Mouse (Mus musculus): ENCODE results near the gene Wdr78. TPM values are rescaled to one million over a fixed set of nuclear protein-coding genes. Genes with fewer than 3 reads are reported as not detected.

Gene Wdr78
- total RNA-seq (2014; rRNA removed) = 5.1 and 9.1 TPM in 2 replicates
- 2.1 and 2.8 TPM in 2 replicates for polyA plus RNA-seq (2015; fragmentation: Nextera tagmentation; extraction: Ambion mirVana)

DNA sequence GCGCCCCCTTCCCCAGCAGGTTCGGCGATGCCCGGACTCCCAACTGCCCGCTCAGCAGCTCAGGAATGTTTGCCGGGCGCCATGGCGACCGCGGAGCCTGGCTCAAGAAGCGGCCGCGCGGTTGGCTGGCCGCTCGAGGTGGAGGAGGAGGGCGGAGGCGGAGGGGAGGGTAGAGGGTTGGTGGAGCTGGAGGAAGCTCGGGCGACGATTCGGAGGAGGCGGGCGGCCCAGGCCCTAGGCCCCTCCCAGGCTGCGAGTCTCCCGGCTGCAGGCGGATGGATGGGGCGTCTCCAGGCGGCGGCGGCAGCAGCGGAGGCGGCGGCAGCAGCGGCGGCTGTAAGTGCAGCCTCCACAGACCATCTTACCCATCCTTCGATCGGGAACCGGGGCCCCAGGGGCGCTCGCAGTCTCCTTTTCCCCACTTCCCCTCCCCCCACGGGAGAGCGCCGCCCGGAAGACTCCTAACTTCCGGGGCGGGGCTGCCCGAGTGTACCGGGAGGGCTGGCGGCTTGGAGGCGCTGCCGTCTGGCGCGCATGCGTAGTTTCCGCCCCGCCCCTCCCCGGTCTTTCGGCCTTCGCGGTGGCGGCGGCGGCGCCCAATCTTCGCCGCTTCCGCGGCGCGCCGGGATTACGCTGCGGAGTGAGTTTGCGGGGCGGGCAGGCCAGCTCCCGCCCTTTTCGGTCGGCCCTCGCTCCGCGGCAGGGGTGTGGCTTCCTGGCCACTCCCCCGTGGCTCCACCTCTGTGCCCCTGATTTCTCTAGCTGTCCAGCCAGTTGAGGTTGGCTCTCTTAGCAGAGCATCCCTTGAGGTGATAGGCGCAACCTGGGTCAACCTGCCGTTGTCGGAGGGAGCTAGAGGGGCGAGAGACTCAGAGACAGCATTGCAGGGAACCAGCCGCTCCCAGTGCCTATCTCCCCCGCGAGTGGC, at the start of gene Wdr78, which contains the start of gene Mier1:
TSS of gene Wdr78 (minus strand) at position 372 of the 928 bp plus-strand sequence.
TSS of gene Mier1 (plus strand) at position 207 of the 928 bp plus-strand sequence.
- peaks cover 7% of the 10 kb centered on the region for H3K4me1 ChIP-seq (ENCODE audit: insufficient read depth, low read length)
- no peaks in the 10 kb centered on the region; the same call in 1 of the 2 replicates for H3K36me3 ChIP-seq (ENCODE audit: insufficient read depth, low read length)
- under 1% methylated on average over 66 of the region's 90 CpGs for WGBS
- peak within 1 kb of the TSS; percentile 79 for H3K4me2 ChIP-seq (ENCODE audit: low read depth, low read length, poor library complexity, severe bottlenecking)
- no peak; the same call in 1 of the 2 replicates for TF ChIP-seq CTCF (IDR thresholded peaks at IDR 0.05)
- H3K9me3 ChIP-seq (ENCODE audit: low read length) = no peaks in the 10 kb centered on the region
- H3K27ac ChIP-seq (ENCODE audit: low read depth, low read length) = peak within 1 kb of the TSS; percentile 98
- peak within 1 kb of the TSS; percentile 86 for H3K9ac ChIP-seq (replicated peaks; ENCODE audit: low read length, poor library complexity, severe bottlenecking)
- H3K4me3 ChIP-seq (ENCODE audit: low read depth, low read length) = peak within 1 kb of the TSS; percentile 80
- H3K27me3 ChIP-seq (ENCODE audit: insufficient read depth, low read length) = no peaks in the 10 kb centered on the region
- DNase-seq (ENCODE audit: low spot score) (peak; percentile 98), ATAC-seq (ENCODE audit: low FRiP score) (peak; percentile 99)

- H3K4me3 ChIP-seq (ENCODE audit: low read depth, low read length) = no peak overlapping the region
- TF ChIP-seq CTCF (IDR thresholded peaks at IDR 0.05) = no peak
- ATAC-seq (ENCODE audit: low FRiP score) (no peak), DNase-seq (ENCODE audit: low spot score) (no peak)
- no peaks in the 10 kb centered on the region for H3K9me3 ChIP-seq (ENCODE audit: low read length)
- H3K36me3 ChIP-seq (ENCODE audit: insufficient read depth, low read length) = peaks cover 30% of the 10 kb centered on the region
- H3K27me3 ChIP-seq (ENCODE audit: insufficient read depth, low read length) = no peaks in the 10 kb centered on the region
- no peak overlapping the region for H3K4me2 ChIP-seq (ENCODE audit: low read depth, low read length, poor library complexity, severe bottlenecking)
- no peaks in the 10 kb centered on the region for H3K4me1 ChIP-seq (ENCODE audit: insufficient read depth, low read length)
- WGBS = 95% methylated on average over 4 of the region's 4 CpGs
- H3K9ac ChIP-seq (replicated peaks; ENCODE audit: low read length, poor library complexity, severe bottlenecking) = no peak overlapping the region
- no peak overlapping the region for H3K27ac ChIP-seq (ENCODE audit: low read depth, low read length)
Observed at GRCm38 (mm10) chr4:103158781-103159180, 44.4 kb upstream of the Wdr78 start.

DNA sequence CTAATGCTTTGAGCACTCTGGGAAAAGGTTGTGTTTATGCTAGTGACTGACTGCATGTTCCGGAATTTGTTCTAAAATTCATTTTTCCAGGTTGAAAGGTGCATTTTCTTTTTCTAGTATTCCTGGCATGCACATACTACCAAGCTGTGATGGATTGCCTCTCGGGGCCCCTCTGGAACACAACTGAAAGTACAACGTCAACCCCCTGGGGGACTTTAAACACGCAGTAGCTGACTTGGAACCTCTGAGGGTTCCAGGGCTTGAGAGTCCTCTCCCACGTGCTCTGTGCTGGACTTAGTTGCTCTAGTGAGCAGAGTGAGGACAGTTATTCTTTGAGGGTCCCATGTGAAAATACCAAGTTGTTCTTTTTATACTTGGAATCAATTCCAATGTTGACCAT, 37.6 kb upstream of the Wdr78 start:
- WGBS = 84% methylated on average over 5 of the region's 5 CpGs
- ATAC-seq (ENCODE audit: low FRiP score) = no peak
- H3K27me3 ChIP-seq (ENCODE audit: insufficient read depth, low read length) = no peaks in the 10 kb centered on the region
- no peak overlapping the region for H3K4me2 ChIP-seq (ENCODE audit: low read depth, low read length, poor library complexity, severe bottlenecking)
- H3K36me3 ChIP-seq (ENCODE audit: insufficient read depth, low read length) = peaks cover 29% of the 10 kb centered on the region; the same call in 1 of the 2 replicates
- no peak for TF ChIP-seq CTCF (IDR thresholded peaks at IDR 0.05)
- DNase-seq (ENCODE audit: low spot score) = no peak
- no peak overlapping the region for H3K4me3 ChIP-seq (ENCODE audit: low read depth, low read length)
- no peak overlapping the region for H3K27ac ChIP-seq (ENCODE audit: low read depth, low read length)
- H3K9ac ChIP-seq (replicated peaks; ENCODE audit: low read length, poor library complexity, severe bottlenecking) = no peak overlapping the region
- H3K9me3 ChIP-seq (ENCODE audit: low read length) = no peaks in the 10 kb centered on the region
- H3K4me1 ChIP-seq (ENCODE audit: insufficient read depth, low read length) = no peaks in the 10 kb centered on the region

DNA sequence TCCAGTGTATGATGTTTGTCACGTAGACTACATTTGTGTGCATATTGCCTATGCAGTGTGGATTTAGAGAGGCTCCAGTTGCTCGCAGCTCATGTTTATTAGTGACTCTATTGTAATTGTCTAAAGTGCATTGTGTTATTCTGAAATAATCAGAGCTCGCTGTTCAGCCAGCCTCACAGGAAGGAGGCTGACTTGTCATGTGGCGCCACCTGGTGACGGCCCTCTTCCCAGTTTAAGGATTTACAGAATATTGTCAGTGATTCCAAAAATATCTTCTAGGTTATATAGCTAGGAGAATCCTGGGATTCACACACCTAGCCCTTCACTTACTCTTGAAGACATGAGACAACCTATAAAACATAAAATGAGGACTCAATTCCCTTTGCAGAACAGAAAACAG, 32.0 kb upstream of the Wdr78 start:
- DNase-seq (ENCODE audit: low spot score) (peak; percentile 75), ATAC-seq (ENCODE audit: low FRiP score) (no peak)
- H3K9me3 ChIP-seq (ENCODE audit: low read length) = no peaks in the 10 kb centered on the region
- no peaks in the 10 kb centered on the region for H3K4me1 ChIP-seq (ENCODE audit: insufficient read depth, low read length)
- H3K27me3 ChIP-seq (ENCODE audit: insufficient read depth, low read length) = no peaks in the 10 kb centered on the region
- no peak overlapping the region for H3K9ac ChIP-seq (replicated peaks; ENCODE audit: low read length, poor library complexity, severe bottlenecking)
- H3K4me3 ChIP-seq (ENCODE audit: low read depth, low read length) = no peak overlapping the region
- peak; percentile 92 for TF ChIP-seq CTCF (IDR thresholded peaks at IDR 0.05)
- 34% methylated on average over 5 of the region's 5 CpGs for WGBS
- H3K27ac ChIP-seq (ENCODE audit: low read depth, low read length) = no peak overlapping the region
- H3K36me3 ChIP-seq (ENCODE audit: insufficient read depth, low read length) = peaks cover 35% of the 10 kb centered on the region
- no peak overlapping the region for H3K4me2 ChIP-seq (ENCODE audit: low read depth, low read length, poor library complexity, severe bottlenecking)

DNA sequence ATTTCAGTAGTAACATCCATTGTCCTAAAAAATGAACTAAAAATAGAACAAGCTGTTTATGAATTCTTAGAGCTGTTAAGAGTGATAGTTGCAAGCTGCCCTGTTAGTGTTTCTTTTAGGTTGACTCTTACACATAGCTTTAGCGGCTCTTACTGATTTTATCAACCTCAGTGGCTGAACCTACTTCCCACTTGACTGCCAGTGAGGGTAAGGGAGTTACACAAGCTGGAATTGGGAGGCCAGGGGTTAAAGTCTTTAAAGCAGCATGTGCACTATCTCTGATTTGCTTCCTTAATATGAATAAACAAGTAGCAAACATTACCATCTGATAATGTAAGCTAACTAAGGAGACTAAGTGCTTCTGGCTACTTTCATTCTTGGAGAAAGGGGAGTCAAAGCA, 22.6 kb upstream of the Wdr78 start:
- DNase-seq (ENCODE audit: low spot score) = no peak
- H3K27me3 ChIP-seq (ENCODE audit: insufficient read depth, low read length) = no peaks in the 10 kb centered on the region
- no peak overlapping the region for H3K4me3 ChIP-seq (ENCODE audit: low read depth, low read length)
- no peak overlapping the region for H3K27ac ChIP-seq (ENCODE audit: low read depth, low read length)
- WGBS = 82% methylated on average over 1 of the region's 1 CpGs
- no peaks in the 10 kb centered on the region for H3K9me3 ChIP-seq (ENCODE audit: low read length)
- TF ChIP-seq CTCF (IDR thresholded peaks at IDR 0.05) = no peak
- ATAC-seq (ENCODE audit: low FRiP score) = no peak
- no peak overlapping the region for H3K9ac ChIP-seq (replicated peaks; ENCODE audit: low read length, poor library complexity, severe bottlenecking)
- no peaks in the 10 kb centered on the region for H3K4me1 ChIP-seq (ENCODE audit: insufficient read depth, low read length)
- H3K36me3 ChIP-seq (ENCODE audit: insufficient read depth, low read length) = peaks cover 9% of the 10 kb centered on the region; the same call in 1 of the 2 replicates
- no peak overlapping the region for H3K4me2 ChIP-seq (ENCODE audit: low read depth, low read length, poor library complexity, severe bottlenecking)

- H3K4me3 ChIP-seq (ENCODE audit: low read depth, low read length) = no peak overlapping the region
- H3K9ac ChIP-seq (replicated peaks; ENCODE audit: low read length, poor library complexity, severe bottlenecking) = no peak overlapping the region
- ATAC-seq (ENCODE audit: low FRiP score) (no peak), DNase-seq (ENCODE audit: low spot score) (no peak)
- H3K27me3 ChIP-seq (ENCODE audit: insufficient read depth, low read length) = no peaks in the 10 kb centered on the region
- H3K4me2 ChIP-seq (ENCODE audit: low read depth, low read length, poor library complexity, severe bottlenecking) = no peak overlapping the region
- no peak overlapping the region for H3K27ac ChIP-seq (ENCODE audit: low read depth, low read length)
- 94% methylated on average over 4 of the region's 4 CpGs for WGBS
- H3K36me3 ChIP-seq (ENCODE audit: insufficient read depth, low read length) = peaks cover 6% of the 10 kb centered on the region
- no peak for TF ChIP-seq CTCF (IDR thresholded peaks at IDR 0.05)
- H3K9me3 ChIP-seq (ENCODE audit: low read length) = no peaks in the 10 kb centered on the region
- no peaks in the 10 kb centered on the region for H3K4me1 ChIP-seq (ENCODE audit: insufficient read depth, low read length)
Observed at GRCm38 (mm10) chr4:103126533-103126932, 12.2 kb upstream of the Wdr78 start.
